In the genomic region with DNA sequence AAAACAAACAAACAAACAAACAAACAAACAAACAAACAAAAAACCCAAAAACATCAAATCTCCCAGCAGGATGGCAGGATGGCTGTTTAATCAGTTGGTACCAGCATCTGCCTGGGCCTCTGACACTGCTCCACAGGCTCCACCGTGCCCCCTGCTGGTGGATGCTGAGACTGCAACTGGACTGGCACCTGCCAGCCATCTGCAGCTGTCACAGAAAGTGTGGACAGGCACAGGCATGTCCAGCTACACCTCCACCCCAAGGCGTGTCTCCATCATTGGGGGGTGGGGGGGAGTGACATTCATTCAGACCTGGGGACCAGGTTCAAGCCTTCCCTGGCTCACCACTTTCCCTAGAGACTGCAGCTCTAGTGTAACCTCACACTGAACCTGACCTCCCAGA, we compare ENCODE assay signal across 8 mouse cellular contexts. TPM values are rescaled to one million over a fixed set of nuclear protein-coding genes. Genes with fewer than 3 reads are reported as not detected.
DNase-seq lines count a peak whose midpoint lies in the region; ATAC-seq and TF ChIP-seq lines count a peak whose summit lies in the region.

No protein-coding gene starts in this region.

- ATAC-seq in cerebellum, adult (ENCODE audit: insufficient number of reproducible peaks, low FRiP score, low TSS enrichment): no peak
- peak; percentile 53; the same call in 1 of the 2 replicates for ATAC-seq in forebrain, postnatal 0 days
- 0 out of 2 replicates have a peak, but pooled peaks have one; percentile 30 for ATAC-seq in intestine, embryonic 14.5 days (replicated peaks; ENCODE audit: low FRiP score, low TSS enrichment, low read depth)
- ATAC-seq in midbrain, embryonic 14.5 days (ENCODE audit: low FRiP score, low TSS enrichment): no peak

- peak; percentile 96 for TF ChIP-seq CTCF in forebrain, postnatal 0 days (IDR thresholded peaks at IDR 0.05; ENCODE audit: low read depth)

- WGBS in forebrain, postnatal 0 days: 6% methylated on average over 2 of the region's 2 CpGs
- 0% methylated on average over 2 of the region's 2 CpGs for WGBS in intestine, embryonic 14.5 days
- WGBS in midbrain, embryonic 14.5 days: 2% methylated on average over 2 of the region's 2 CpGs

- intact Hi-C loops in left cerebral cortex, postnatal 36 days (cut with DNase I): loop anchor here (1.0 kb wide), 1 partner anchor 45 kb away; no protein-coding TSS in a partner anchor

- H3K4me3 ChIP-seq in forebrain, postnatal 0 days (ENCODE audit: low read depth, low read length): no peak overlapping the region
- no peak overlapping the region for H3K4me3 ChIP-seq in intestine, embryonic 14.5 days (ENCODE audit: low read depth, low read length)
- H3K4me3 ChIP-seq in midbrain, embryonic 14.5 days (replicated peaks; ENCODE audit: low read depth, low read length): no peak overlapping the region

- H3K9ac ChIP-seq in forebrain, postnatal 0 days: no peak overlapping the region
- H3K9ac ChIP-seq in intestine, embryonic 14.5 days (ENCODE audit: low read length): no peak overlapping the region
- H3K9ac ChIP-seq in midbrain, embryonic 14.5 days (replicated peaks; ENCODE audit: low read length): no peak overlapping the region

- DNase-seq in cerebellum, adult 11 months: peak; percentile 65
- peak; percentile 74 for DNase-seq in c-Kit-positive CD71-positive TER-119-positive erythroid progenitor cells, embryonic 14.5 days (ENCODE audit: low spot score)
- peak; percentile 66 for DNase-seq in forebrain, postnatal 0 days
- DNase-seq in intestine, embryonic 14.5 days (ENCODE audit: low spot score): peak; percentile 96
- peak; percentile 72 to 73 for DNase-seq in left cerebral cortex, postnatal 36 days (ENCODE audit: low spot score in 2 of 2)
- DNase-seq in midbrain, embryonic 14.5 days: peak; percentile 84
- peak; percentile 75 to 88 for DNase-seq in spleen, postnatal 14 days (ENCODE audit: low spot score in 2 of 2)

- H3K27me3 ChIP-seq in forebrain, postnatal 0 days (ENCODE audit: insufficient read depth, low read length): no peaks in the 10 kb centered on the region
- H3K27me3 ChIP-seq in intestine, embryonic 14.5 days (replicated peaks; ENCODE audit: control insufficient read depth, insufficient read depth, low read length): no peaks in the 10 kb centered on the region
- no peaks in the 10 kb centered on the region for H3K27me3 ChIP-seq in midbrain, embryonic 14.5 days (ENCODE audit: control insufficient read depth, insufficient read depth, low read length)

- H3K4me1 ChIP-seq in forebrain, postnatal 0 days (ENCODE audit: insufficient read depth): no peaks in the 10 kb centered on the region
- no peaks in the 10 kb centered on the region for H3K4me1 ChIP-seq in intestine, embryonic 14.5 days (replicated peaks; ENCODE audit: control insufficient read depth, insufficient read depth, low read length)
- no peaks in the 10 kb centered on the region for H3K4me1 ChIP-seq in midbrain, embryonic 14.5 days (ENCODE audit: control insufficient read depth, insufficient read depth, low read length)

- no peak overlapping the region for H3K27ac ChIP-seq in forebrain, postnatal 0 days (ENCODE audit: low read depth, low read length)
- no peak overlapping the region for H3K27ac ChIP-seq in intestine, embryonic 14.5 days (ENCODE audit: low read depth)
- H3K27ac ChIP-seq in midbrain, embryonic 14.5 days (replicated peaks; ENCODE audit: low read depth, low read length): no peak overlapping the region

- no peak overlapping the region for H3K4me2 ChIP-seq in forebrain, postnatal 0 days (ENCODE audit: low read depth)
- no peak overlapping the region for H3K4me2 ChIP-seq in intestine, embryonic 14.5 days (ENCODE audit: low read length)
- H3K4me2 ChIP-seq in midbrain, embryonic 14.5 days (ENCODE audit: low read length): no peak overlapping the region

- no peaks in the 10 kb centered on the region for H3K9me3 ChIP-seq in forebrain, postnatal 0 days (ENCODE audit: low read length)
- H3K9me3 ChIP-seq in intestine, embryonic 14.5 days (ENCODE audit: control insufficient read depth, low read length): no peaks in the 10 kb centered on the region
- no peaks in the 10 kb centered on the region for H3K9me3 ChIP-seq in midbrain, embryonic 14.5 days (ENCODE audit: control insufficient read depth, low read length)

- H3K36me3 ChIP-seq in forebrain, postnatal 0 days (ENCODE audit: insufficient read depth): no peaks in the 10 kb centered on the region
- no peaks in the 10 kb centered on the region for H3K36me3 ChIP-seq in intestine, embryonic 14.5 days (ENCODE audit: control insufficient read depth, insufficient read depth, low read length)
- H3K36me3 ChIP-seq in midbrain, embryonic 14.5 days (ENCODE audit: control insufficient read depth, insufficient read depth, low read length): no peaks in the 10 kb centered on the region

RNA-seq across cellular contexts. Expression of a gene that starts 37.2 kb away (rescaled TPM):
- 0.57 and 0.62 TPM in 2 replicates for total RNA-seq in forebrain, postnatal 0 days (2014; rRNA removed)
- 0.90 and 1.1 TPM in 2 replicates for polyA plus RNA-seq in forebrain, postnatal 0 days (2015; fragmentation: Nextera tagmentation; extraction: Ambion mirVana)
- polyA plus RNA-seq in intestine, embryonic 14.5 days (2014; fragmentation: Nextera tagmentation; extraction: Ambion mirVana): 0.35 and 0.39 TPM in 2 replicates
- total RNA-seq in left cerebral cortex, postnatal 36 days (2021): 1 to 10 TPM in 1 of 2 experiments, under 1 TPM in 1; 0.64 to 1.4 TPM
- polyA plus RNA-seq in midbrain, embryonic 14.5 days (2014; fragmentation: Nextera tagmentation; extraction: Ambion mirVana): 0.43 and 0.47 TPM in 2 replicates

RNA-seq across cellular contexts. Expression of a gene that starts 37.5 kb away (rescaled TPM):
- total RNA-seq in forebrain, postnatal 0 days (2014; rRNA removed): 26.8 and 40.4 TPM in 2 replicates
- 32.0 and 39.4 TPM in 2 replicates for polyA plus RNA-seq in forebrain, postnatal 0 days (2015; fragmentation: Nextera tagmentation; extraction: Ambion mirVana)
- polyA plus RNA-seq in intestine, embryonic 14.5 days (2014; fragmentation: Nextera tagmentation; extraction: Ambion mirVana): 73.2 and 79.0 TPM in 2 replicates
- 10 to 100 TPM; 13.2 to 21.7 TPM for total RNA-seq in left cerebral cortex, postnatal 36 days (2021)
- 35.3 and 38.8 TPM in 2 replicates for polyA plus RNA-seq in midbrain, embryonic 14.5 days (2014; fragmentation: Nextera tagmentation; extraction: Ambion mirVana)

Comparison
In these comparisons a context has a peak if more than half of its experiments do, and no peak if none do; other contexts are left out.
1. ATAC-seq: peak in forebrain, postnatal 0 days (single experiment) and intestine, embryonic 14.5 days (single experiment); none in cerebellum, adult (single experiment) and midbrain, embryonic 14.5 days (single experiment).
2. Peak in every context shown above with its lines, with median percentiles within 50 percentile points of each other: DNase-seq.